Mouse (Mus musculus): ENCODE results near the gene Hhat.

- TF ChIP-seq CTCF (IDR thresholded peaks at IDR 0.05; ENCODE audit: low read depth) (no peak), EP300 (optimal IDR thresholded peaks at IDR 0.05) (no peak)
Observed at GRCm38 (mm10) chr1:192778206-192778605, 7.2 kb upstream of the Hhat start.

Measured in stomach, postnatal 0 days (tissue).